Mouse (Mus musculus): ENCODE data around the gene Fgfr2. TPM values are rescaled to one million over a fixed set of nuclear protein-coding genes. Genes with fewer than 3 reads are reported as not detected.

Gene Fgfr2
- polyA plus RNA-seq, 1 experiment from 2014 or later, result 92.0 TPM

DNA sequence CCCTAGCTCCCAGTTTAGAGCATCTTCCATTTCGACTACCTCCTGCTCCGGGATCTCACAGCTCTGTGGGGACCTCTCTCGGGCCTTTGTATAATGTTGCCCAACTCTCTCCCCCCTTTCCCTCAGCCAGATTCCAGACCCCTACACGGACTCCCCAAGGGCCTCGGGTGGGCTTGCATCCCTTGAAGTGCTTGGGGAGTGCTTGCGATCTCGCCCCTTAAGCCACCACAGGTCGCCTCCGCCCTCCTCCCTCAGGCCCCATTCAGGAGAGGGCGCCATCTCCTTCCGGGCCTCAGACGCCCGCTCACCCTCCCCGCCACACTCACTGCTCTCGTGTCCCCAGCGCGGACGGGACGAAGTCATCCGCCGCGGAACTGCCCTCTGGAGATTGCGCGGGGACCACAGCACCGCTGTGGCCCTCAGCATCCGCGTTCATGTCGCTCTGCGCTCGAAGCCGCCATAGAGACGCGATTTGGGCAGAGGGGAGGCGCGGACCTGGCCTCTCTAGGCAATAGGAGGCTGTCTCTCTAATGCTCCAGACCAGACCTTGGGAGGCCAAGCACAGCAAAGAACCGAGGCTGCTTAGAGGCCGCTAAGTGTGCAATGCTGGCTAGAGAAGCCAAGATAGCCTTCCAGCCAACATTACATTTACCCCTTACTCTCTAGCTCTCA, 270.8 kb downstream of the Fgfr2 start, which contains the start of gene Eef1akmt2:
Gene Eef1akmt2, minus strand, starts transcription at position 501 of the 672 bp plus-strand sequence.
- WGBS, result under 1% methylated on average over 37 of the region's 37 CpGs
- DNase-seq (ENCODE audit: low spot score, missing footprints) (peak; percentile 98), ATAC-seq (ENCODE audit: low FRiP score) (peak; percentile 97)
- peak within 1 kb of the TSS; percentile 66 for H3K4me2 ChIP-seq
- no peaks in the 10 kb centered on the region; the same call in 1 of the 2 replicates for H3K36me3 ChIP-seq (ENCODE audit: control insufficient read depth, insufficient read depth, low read length)
- peaks cover 6% of the 10 kb centered on the region for H3K4me1 ChIP-seq (ENCODE audit: control insufficient read depth, insufficient read depth, low read length)
- peak within 1 kb of the TSS; percentile 68 for H3K4me3 ChIP-seq (ENCODE audit: low read depth, low read length)
- H3K27me3 ChIP-seq (ENCODE audit: control insufficient read depth, insufficient read depth, low read length), result no peaks in the 10 kb centered on the region
- H3K9me3 ChIP-seq (ENCODE audit: control insufficient read depth, low read length), result no peaks in the 10 kb centered on the region
- H3K9ac ChIP-seq (ENCODE audit: low read length), result peak within 1 kb of the TSS; percentile 95
- peak within 1 kb of the TSS; percentile 98 for H3K27ac ChIP-seq (ENCODE audit: low read depth, low read length)

DNA sequence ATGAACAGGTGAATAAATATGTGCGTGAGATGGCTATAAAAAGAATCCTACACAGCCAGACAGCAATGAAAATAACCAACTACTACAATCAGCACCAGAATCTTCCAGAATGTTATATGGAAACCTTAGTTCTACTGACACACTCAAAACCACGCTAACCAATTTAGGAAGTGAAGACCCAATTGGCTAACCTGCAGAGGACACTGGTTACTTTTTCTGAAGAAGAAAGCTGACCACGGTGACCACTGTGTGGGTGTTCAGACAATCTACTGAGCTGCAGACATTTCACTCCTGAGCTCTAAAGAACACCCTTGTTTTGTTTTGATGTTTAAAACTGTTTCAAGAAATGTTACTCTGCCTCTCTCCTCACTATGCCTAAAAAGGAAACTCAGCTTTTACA, 280.0 kb downstream of the Fgfr2 start:
- Histone ChIP-seq H3K4me2 (no peak overlapping the region), H3K9me3 (ENCODE audit: control insufficient read depth, low read length) (no peaks in the 10 kb centered on the region), H3K27me3 (ENCODE audit: control insufficient read depth, insufficient read depth, low read length) (no peaks in the 10 kb centered on the region), H3K9ac (ENCODE audit: low read length) (no peak overlapping the region), H3K36me3 (ENCODE audit: control insufficient read depth, insufficient read depth, low read length) (no peaks in the 10 kb centered on the region; the same call in 1 of the 2 replicates), H3K4me3 (ENCODE audit: low read depth, low read length) (no peak overlapping the region), H3K4me1 (ENCODE audit: control insufficient read depth, insufficient read depth, low read length) (no peaks in the 10 kb centered on the region), H3K27ac (ENCODE audit: low read depth, low read length) (no peak overlapping the region)
- WGBS, result 91% methylated on average over 3 of the region's 3 CpGs
- DNase-seq (ENCODE audit: low spot score, missing footprints) (no peak), ATAC-seq (ENCODE audit: low FRiP score) (no peak)

DNA sequence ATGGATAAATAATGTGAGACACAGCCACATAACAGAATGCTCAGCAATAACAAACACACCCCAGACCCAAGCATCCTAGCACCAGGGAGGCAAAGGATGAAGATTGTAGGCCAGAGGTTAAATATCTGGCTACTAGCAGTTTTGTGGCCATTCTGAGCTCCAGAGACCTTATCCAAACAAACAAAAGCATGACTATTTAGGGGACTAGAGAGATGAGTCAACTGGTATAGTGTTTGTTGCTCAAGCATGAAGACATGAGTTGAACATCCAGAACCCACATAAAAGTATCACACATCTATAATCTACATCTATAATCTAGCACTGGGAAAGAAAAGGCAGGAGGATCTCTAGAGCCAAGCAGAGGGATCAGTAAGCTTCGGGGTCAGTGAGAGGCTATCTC, 280.7 kb downstream of the Fgfr2 start:
- Histone ChIP-seq H3K27me3 (ENCODE audit: control insufficient read depth, insufficient read depth, low read length) (no peaks in the 10 kb centered on the region), H3K4me2 (no peak overlapping the region), H3K4me1 (ENCODE audit: control insufficient read depth, insufficient read depth, low read length) (no peaks in the 10 kb centered on the region), H3K9ac (ENCODE audit: low read length) (no peak overlapping the region), H3K9me3 (ENCODE audit: control insufficient read depth, low read length) (no peaks in the 10 kb centered on the region), H3K36me3 (ENCODE audit: control insufficient read depth, insufficient read depth, low read length) (no peaks in the 10 kb centered on the region; the same call in 1 of the 2 replicates), H3K27ac (ENCODE audit: low read depth, low read length) (no peak overlapping the region), H3K4me3 (ENCODE audit: low read depth, low read length) (no peak overlapping the region)
- DNase-seq (ENCODE audit: low spot score, missing footprints) (no peak), ATAC-seq (ENCODE audit: low FRiP score) (no peak)
- WGBS, result 94% methylated on average over 1 of the region's 1 CpGs

DNA sequence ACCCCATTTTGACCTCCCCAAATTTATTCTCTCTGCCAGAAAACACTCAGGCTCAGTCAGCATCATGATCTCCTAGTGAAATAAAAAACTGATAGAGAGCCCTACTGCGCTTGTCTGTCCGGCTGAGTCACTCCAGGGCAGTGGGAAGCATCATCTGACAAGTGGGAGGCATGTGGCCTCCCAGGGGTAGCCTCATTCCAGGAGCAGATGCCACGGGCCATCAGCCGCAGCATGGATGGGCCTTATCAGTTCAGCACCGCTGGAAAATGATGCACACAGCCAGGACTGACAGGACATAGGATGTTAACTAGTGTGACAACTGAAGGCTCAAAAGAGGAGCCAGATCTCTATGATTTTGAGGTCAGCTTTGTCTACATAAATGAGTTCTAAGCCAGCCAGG, 281.9 kb downstream of the Fgfr2 start:
- Histone ChIP-seq H3K9ac (ENCODE audit: low read length) (no peak overlapping the region), H3K27me3 (ENCODE audit: control insufficient read depth, insufficient read depth, low read length) (no peaks in the 10 kb centered on the region), H3K4me3 (ENCODE audit: low read depth, low read length) (no peak overlapping the region), H3K4me1 (ENCODE audit: control insufficient read depth, insufficient read depth, low read length) (no peaks in the 10 kb centered on the region), H3K9me3 (ENCODE audit: control insufficient read depth, low read length) (no peaks in the 10 kb centered on the region), H3K36me3 (ENCODE audit: control insufficient read depth, insufficient read depth, low read length) (no peaks in the 10 kb centered on the region), H3K4me2 (no peak overlapping the region), H3K27ac (ENCODE audit: low read depth, low read length) (no peak overlapping the region)
- 79% methylated on average over 5 of the region's 5 CpGs for WGBS
- DNase-seq (ENCODE audit: low spot score, missing footprints), result no peak
- ATAC-seq (ENCODE audit: low FRiP score), result no peak

DNA sequence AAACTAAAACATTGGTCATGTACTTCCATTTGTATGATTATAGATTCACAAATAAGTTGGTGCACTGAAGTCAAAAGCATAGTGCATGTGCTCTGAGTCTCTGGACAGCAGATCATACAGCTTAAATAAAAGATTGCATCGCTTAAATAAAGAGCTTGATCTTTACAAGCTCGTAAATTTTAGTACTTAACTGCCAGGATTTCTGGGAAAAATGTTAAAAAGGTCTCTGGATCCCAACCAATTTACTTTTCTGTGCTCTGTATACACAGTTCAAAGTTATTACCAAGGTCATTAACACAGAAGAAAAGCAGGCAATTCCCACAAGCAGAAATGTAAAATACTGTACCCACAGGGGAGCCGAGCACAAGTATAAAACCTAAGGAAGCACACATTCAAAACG, 292.2 kb downstream of the Fgfr2 start:
- Histone ChIP-seq H3K9ac (ENCODE audit: low read length) (no peak overlapping the region), H3K9me3 (ENCODE audit: control insufficient read depth, low read length) (no peaks in the 10 kb centered on the region), H3K4me2 (no peak overlapping the region), H3K27ac (ENCODE audit: low read depth, low read length) (no peak overlapping the region), H3K36me3 (ENCODE audit: control insufficient read depth, insufficient read depth, low read length) (peaks cover 8% of the 10 kb centered on the region; the same call in 1 of the 2 replicates), H3K4me1 (ENCODE audit: control insufficient read depth, insufficient read depth, low read length) (no peaks in the 10 kb centered on the region), H3K27me3 (ENCODE audit: control insufficient read depth, insufficient read depth, low read length) (no peaks in the 10 kb centered on the region), H3K4me3 (ENCODE audit: low read depth, low read length) (no peak overlapping the region)
- DNase-seq (ENCODE audit: low spot score, missing footprints) (peak; percentile 64), ATAC-seq (ENCODE audit: low FRiP score) (no peak)
- WGBS, result 92% methylated on average over 4 of the region's 4 CpGs

DNA sequence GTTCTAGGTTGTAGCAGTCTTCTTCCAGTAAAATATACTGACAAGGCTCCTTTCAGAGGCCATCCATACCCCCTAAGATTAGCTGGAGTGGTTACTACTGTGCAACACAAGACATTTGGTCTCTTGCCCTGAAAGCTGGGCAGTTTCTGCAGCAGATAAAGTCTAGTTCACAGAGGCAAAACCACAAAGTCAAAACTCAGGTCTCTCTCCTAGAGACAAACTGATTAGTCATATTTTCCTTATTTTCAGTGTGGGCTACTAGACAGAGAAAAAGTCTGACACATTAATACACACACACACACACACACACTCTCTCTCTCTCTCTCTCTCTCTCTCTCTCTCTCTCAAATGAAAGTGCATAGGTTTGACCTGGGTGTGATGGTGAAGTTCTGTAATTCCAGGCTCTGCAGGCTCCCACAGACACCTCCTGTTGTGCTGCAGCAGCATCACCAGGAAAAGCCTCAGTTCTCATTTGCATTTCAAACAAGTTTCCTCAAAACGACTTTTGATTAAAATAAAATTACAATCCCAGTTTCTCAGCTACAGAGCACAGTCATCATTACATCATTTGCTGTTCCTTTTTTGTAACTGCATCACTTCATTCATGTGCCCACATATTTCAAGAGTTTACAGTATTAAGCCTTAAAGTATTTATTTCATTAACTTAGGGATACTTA, 298.7 kb downstream of the Fgfr2 start:
- no peak overlapping the region for H3K4me3 ChIP-seq (ENCODE audit: low read depth, low read length)
- no peak overlapping the region for H3K9ac ChIP-seq (ENCODE audit: low read length)
- no peak for ATAC-seq (ENCODE audit: low FRiP score)
- peak; percentile 28 for DNase-seq (ENCODE audit: low spot score, missing footprints)
- H3K27me3 ChIP-seq (ENCODE audit: control insufficient read depth, insufficient read depth, low read length), result no peaks in the 10 kb centered on the region
- WGBS, result 26% methylated on average over 1 of the region's 1 CpGs
- H3K36me3 ChIP-seq (ENCODE audit: control insufficient read depth, insufficient read depth, low read length), result no peaks in the 10 kb centered on the region
- H3K27ac ChIP-seq (ENCODE audit: low read depth, low read length), result no peak overlapping the region
- no peak overlapping the region for H3K4me2 ChIP-seq
- H3K4me1 ChIP-seq (ENCODE audit: control insufficient read depth, insufficient read depth, low read length), result no peaks in the 10 kb centered on the region
- no peaks in the 10 kb centered on the region for H3K9me3 ChIP-seq (ENCODE audit: control insufficient read depth, low read length)

DNA sequence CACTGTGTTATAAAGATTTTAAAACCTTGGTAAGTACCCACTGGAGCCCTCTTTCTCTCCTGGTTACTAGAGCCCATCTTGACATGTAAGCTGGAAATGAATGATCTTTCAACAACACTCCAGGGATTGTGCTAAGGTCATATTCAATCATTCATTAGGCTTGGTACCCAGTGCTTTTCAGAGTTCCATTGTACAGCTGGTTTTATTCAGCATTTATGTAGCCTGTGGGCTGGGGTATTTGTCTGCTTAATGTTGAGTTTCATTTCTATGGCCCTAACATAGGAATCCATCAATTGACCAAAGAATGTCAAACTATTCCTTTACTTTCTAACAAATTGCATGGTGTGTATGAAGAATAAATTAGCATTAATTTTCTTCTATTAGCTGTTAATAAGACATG, 299.3 kb downstream of the Fgfr2 start:
- Histone ChIP-seq H3K4me1 (ENCODE audit: control insufficient read depth, insufficient read depth, low read length) (no peaks in the 10 kb centered on the region), H3K27me3 (ENCODE audit: control insufficient read depth, insufficient read depth, low read length) (no peaks in the 10 kb centered on the region), H3K4me3 (ENCODE audit: low read depth, low read length) (no peak overlapping the region), H3K9ac (ENCODE audit: low read length) (no peak overlapping the region), H3K27ac (ENCODE audit: low read depth, low read length) (no peak overlapping the region), H3K4me2 (no peak overlapping the region), H3K9me3 (ENCODE audit: control insufficient read depth, low read length) (no peaks in the 10 kb centered on the region), H3K36me3 (ENCODE audit: control insufficient read depth, insufficient read depth, low read length) (no peaks in the 10 kb centered on the region)
- DNase-seq (ENCODE audit: low spot score, missing footprints) (no peak), ATAC-seq (ENCODE audit: low FRiP score) (no peak)

DNA sequence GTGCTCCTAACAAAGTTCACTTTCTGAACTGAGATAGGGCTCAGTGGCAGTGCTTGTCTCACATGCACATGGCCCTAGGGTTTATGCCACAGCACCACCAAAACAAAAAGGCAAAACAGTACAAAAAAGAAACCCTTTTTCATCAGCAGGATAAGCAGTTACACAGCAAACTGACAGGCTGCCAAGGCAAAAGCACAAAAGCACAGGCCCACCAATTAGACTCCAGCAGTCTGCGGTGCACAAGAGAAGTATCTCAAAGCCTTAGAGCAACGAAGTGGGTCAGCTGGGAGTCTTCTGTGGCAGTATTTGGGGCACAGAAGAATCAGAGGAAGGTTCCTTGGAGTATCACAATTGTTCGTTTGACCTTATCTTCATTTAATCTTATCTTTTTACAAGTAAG, 302.5 kb downstream of the Fgfr2 start:
- peaks cover 4% of the 10 kb centered on the region; the same call in 1 of the 2 replicates for H3K4me1 ChIP-seq (ENCODE audit: control insufficient read depth, insufficient read depth, low read length)
- ATAC-seq (ENCODE audit: low FRiP score) (no peak), DNase-seq (ENCODE audit: low spot score, missing footprints) (peak; percentile 28)

DNA sequence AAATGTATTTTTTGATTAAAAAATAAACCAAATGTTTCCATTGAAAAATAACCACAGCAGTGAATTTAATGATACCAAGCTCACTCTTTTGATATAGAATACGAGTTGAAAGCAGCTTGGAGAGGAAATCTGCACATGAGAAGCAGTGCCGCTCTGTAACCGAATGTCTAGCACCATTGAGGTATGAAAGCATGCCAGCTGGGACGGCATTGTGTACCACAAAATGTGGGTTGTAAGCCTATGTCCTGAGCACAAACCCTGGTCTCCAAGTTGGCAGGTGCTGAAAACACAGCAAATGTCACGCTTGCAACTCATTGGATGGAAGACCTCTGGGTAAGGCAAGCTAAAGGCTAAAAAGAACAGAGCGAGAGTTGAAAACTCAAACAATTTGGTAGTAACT, 306.1 kb downstream of the Fgfr2 start:
- Histone ChIP-seq H3K27ac (ENCODE audit: low read depth, low read length) (no peak overlapping the region), H3K9ac (ENCODE audit: low read length) (no peak overlapping the region), H3K9me3 (ENCODE audit: control insufficient read depth, low read length) (no peaks in the 10 kb centered on the region), H3K4me1 (ENCODE audit: control insufficient read depth, insufficient read depth, low read length) (peaks cover 16% of the 10 kb centered on the region; the same call in 1 of the 2 replicates), H3K36me3 (ENCODE audit: control insufficient read depth, insufficient read depth, low read length) (no peaks in the 10 kb centered on the region), H3K4me2 (no peak overlapping the region), H3K27me3 (ENCODE audit: control insufficient read depth, insufficient read depth, low read length) (no peaks in the 10 kb centered on the region), H3K4me3 (ENCODE audit: low read depth, low read length) (no peak overlapping the region)
- WGBS, result 70% methylated on average over 6 of the region's 6 CpGs
- ATAC-seq (ENCODE audit: low FRiP score) (no peak), DNase-seq (ENCODE audit: low spot score, missing footprints) (no peak)

More for the DNA sequence above, 302.5 kb downstream of the Fgfr2 start:
- H3K4me2 ChIP-seq, result no peak overlapping the region
- no peak overlapping the region for H3K27ac ChIP-seq (ENCODE audit: low read depth, low read length)
- no peak overlapping the region for H3K4me3 ChIP-seq (ENCODE audit: low read depth, low read length)
- H3K9me3 ChIP-seq (ENCODE audit: control insufficient read depth, low read length), result no peaks in the 10 kb centered on the region
- 83% methylated on average over 3 of the region's 3 CpGs for WGBS
- H3K27me3 ChIP-seq (ENCODE audit: control insufficient read depth, insufficient read depth, low read length), result no peaks in the 10 kb centered on the region
- H3K36me3 ChIP-seq (ENCODE audit: control insufficient read depth, insufficient read depth, low read length), result no peaks in the 10 kb centered on the region
- H3K9ac ChIP-seq (ENCODE audit: low read length), result no peak overlapping the region
